Mouse (Mus musculus): ENCODE measurements around the gene Rfc3. TPM values are rescaled to one million over a fixed set of nuclear protein-coding genes. Genes with fewer than 3 reads are reported as not detected.

Gene Rfc3
- 10 to 100 TPM; 10.1 to 11.5 TPM for total RNA-seq (2023)

DNA sequence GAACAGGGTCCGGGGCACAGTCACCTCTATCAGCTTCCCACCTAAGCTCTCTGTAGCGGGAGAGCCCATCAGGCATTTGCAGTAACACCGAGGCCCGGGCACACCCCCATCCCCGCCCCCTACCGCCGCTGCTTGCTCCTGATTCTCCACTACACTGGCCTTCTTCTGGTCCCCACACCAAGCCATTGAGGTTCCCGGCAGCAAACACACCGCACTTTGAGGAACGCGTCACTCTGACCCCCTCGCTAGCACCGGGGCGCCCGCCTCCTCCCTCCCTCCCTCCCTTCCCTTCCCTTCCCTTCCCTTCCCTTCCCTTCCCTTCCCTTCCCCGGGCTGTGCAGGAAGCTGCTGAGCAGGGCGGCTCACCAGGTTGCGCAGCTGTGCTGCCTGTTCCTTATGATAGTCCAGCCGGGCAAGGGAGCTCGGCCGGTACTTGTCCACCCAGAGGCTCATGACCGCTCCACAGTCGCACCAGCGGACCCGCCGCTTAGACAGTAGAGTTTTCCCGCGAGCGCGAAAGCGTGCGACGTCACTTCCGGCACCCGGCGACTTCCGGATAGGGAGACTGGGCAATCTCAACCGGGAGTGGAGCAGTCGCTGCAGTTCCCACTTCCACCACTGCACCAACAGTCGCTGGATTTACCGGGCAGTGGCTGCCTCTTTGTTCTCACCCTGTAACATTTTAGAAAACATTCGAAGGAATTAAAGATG lies at the start of gene Rfc3:
TSS of gene Rfc3 (minus strand) at position 543 of the 711 bp plus-strand sequence.

GRCm38 (mm10) chr5:151605921-151606320 lies 45.1 kb downstream of the Rfc3 start, which contains the start of gene Vmn2r18:
Gene Vmn2r18, minus strand, starts transcription at chr5:151606021.

Other genes with a start within 250 kb of the Rfc3 start
- gene Gm42906, start 223.1 kb downstream of the Rfc3 start, total RNA-seq (2023) = not detected
- not detected for gene Vmn2r18, start 45.2 kb downstream of the Rfc3 start, total RNA-seq (2023)

All from monocyte, adult 59 days (primary cell).